Mouse (Mus musculus) CH12.LX (cell line): ENCODE results near the gene Grid2.

ENCODE experiments used
- BHLHE40 ChIP-seq: IDR thresholded peaks from 2 replicates; pipeline ENCODE4 v1.6.1; 2011; ENCODE audit warnings: mild to moderate bottlenecking, low read depth, low read length, improper control_type of control experiment
- EP300 ChIP-seq: IDR thresholded peaks from 2 replicates; pipeline ENCODE4 v1.6.1; 2011; ENCODE audit warnings: low read length, improper control_type of control experiment
- ETS1 ChIP-seq: conservative IDR thresholded peaks from 2 replicates; pipeline ENCODE4 v1.6.1; 2012; ENCODE audit warnings: low read depth, mild to moderate bottlenecking, inconsistent platforms, low read length, improper control_type of control experiment, moderate library complexity
- JUN ChIP-seq: IDR thresholded peaks from 2 replicates; pipeline ENCODE4 v1.6.1; 2011; ENCODE audit warnings: low read depth, mild to moderate bottlenecking, low read length, improper control_type of control experiment, moderate library complexity; ENCODE audit not compliant: insufficient read depth
- MAX ChIP-seq: IDR thresholded peaks from 2 replicates; pipeline ENCODE4 v1.6.1; 2011; ENCODE audit warnings: low read length, improper control_type of control experiment
- MAZ ChIP-seq: IDR thresholded peaks from 2 replicates; pipeline ENCODE4 v1.6.1; 2012; ENCODE audit warnings: low read depth, mild to moderate bottlenecking, inconsistent platforms, low read length, improper control_type of control experiment, moderate library complexity
- NELFE ChIP-seq: IDR thresholded peaks from 2 replicates; pipeline ENCODE4 v1.6.1; 2011; ENCODE audit warnings: low read depth, low read length, improper control_type of control experiment
- POLR2A ChIP-seq: IDR thresholded peaks from 2 replicates; pipeline ENCODE4 v1.6.1; 2011; ENCODE audit warnings: low read depth, mild to moderate bottlenecking, improper control_type of control experiment, low read length
- POLR2AphosphoS2 ChIP-seq: IDR thresholded peaks from 2 replicates; pipeline ENCODE4 v1.6.1; 2011; ENCODE audit warnings: low read depth, low read length, improper control_type of control experiment
- TBP ChIP-seq: conservative IDR thresholded peaks from 2 replicates; pipeline ENCODE4 v1.6.1; 2011; ENCODE audit warnings: low read depth, low read length, improper control_type of control experiment
- TCF12 ChIP-seq: IDR thresholded peaks from 2 replicates; pipeline ENCODE4 v1.6.1; 2014; ENCODE audit warnings: low read depth, mild to moderate bottlenecking, inconsistent platforms, low read length, improper control_type of control experiment
- UBTF ChIP-seq: IDR thresholded peaks from 2 replicates; pipeline ENCODE4 v1.6.1; 2012; ENCODE audit warnings: low read depth, mild to moderate bottlenecking, inconsistent platforms, low read length, improper control_type of control experiment, moderate library complexity
- USF1 ChIP-seq: IDR thresholded peaks from 2 replicates; pipeline ENCODE4 v1.6.1; 2014; ENCODE audit warnings: low read depth, mild to moderate bottlenecking, inconsistent platforms, low read length, improper control_type of control experiment

GRCm38 (mm10) chr6:64605753-64606152 lies 1350.1 kb downstream of the Grid2 start:
- TF ChIP-seq POLR2AphosphoS2 = no peak
- no peak for TF ChIP-seq MAX
- no peak for TF ChIP-seq NELFE
- TF ChIP-seq USF1 = no peak
- TF ChIP-seq BHLHE40 = no peak
- TF ChIP-seq POLR2A = no peak
- TF ChIP-seq TBP = no peak
- TF ChIP-seq MAZ = no peak
- TF ChIP-seq ETS1 = no peak
- no peak for TF ChIP-seq UBTF
- TF ChIP-seq TCF12 = no peak
- TF ChIP-seq EP300 = no peak
- TF ChIP-seq JUN = no peak
